Mouse (Mus musculus): ENCODE results near the gene Sez6. TPM values are rescaled to one million over a fixed set of nuclear protein-coding genes. Genes with fewer than 3 reads are reported as not detected.
A peak's percentile ranks its signal among the peaks of the same experiment; 100 is the strongest.

The Sez6 gene
- total and polyA plus RNA-seq, 3 experiments, result 0.04 TPM; not detected in 2

GRCm38 (mm10) chr11:78023607-78024006, 93.0 kb downstream of the Sez6 start:
- peak; percentile 45 for DNase-seq (ENCODE audit: extremely low read depth)
- H3K36me3 ChIP-seq (replicated peaks in 1 of 2; ENCODE audit: control insufficient read depth in 1 of 2, insufficient read depth in 1 of 2, low read length in 1 of 2), result peaks cover 81 to 96% of the 10 kb centered on the region in 2 experiments
- no peak overlapping the region for H3K9ac ChIP-seq (ENCODE audit: insufficient read depth, low read depth)
- H3K4me3 ChIP-seq (replicated peaks in 1 of 3; ENCODE audit: low read depth in 2 of 3, low read length in 2 of 3, poor library complexity in 1 of 3), result no peak overlapping the region
- peaks cover 0 to 4% of the 10 kb centered on the region in 2 experiments; a peak in 1 of 4 replicates for H3K4me1 ChIP-seq (ENCODE audit: control insufficient read depth in 1 of 2, insufficient read depth in 2 of 2)
- in situ Hi-C loops (cut with MboI; ENCODE audit: low pct_ligation_motif_present, low pct_unique_long_range_greater_than_20kb, low sequenced_read_pairs), result loop anchor here (10.0 kb wide), 1 partner anchor 151 kb away; the partner anchor contains the start of genes Nek8 and Tlcd1
- H3K27me3 ChIP-seq (replicated peaks), result no peaks in the 10 kb centered on the region
- dilution Hi-C loops (cut with MboI; ENCODE audit: extremely low pct_ligation_motif_present, extremely low pct_unique_long_range_greater_than_20kb, low sequenced_read_pairs), result no loop called here
- no peak overlapping the region for H3K4me2 ChIP-seq (ENCODE audit: insufficient read depth, low read depth, poor library complexity, severe bottlenecking)
- TF ChIP-seq JUND (conservative IDR thresholded peaks at IDR 0.05; ENCODE audit: low read depth, low read length) (no peak), CTCF (conservative IDR thresholded peaks at IDR 0.05 in 1 of 2, IDR thresholded peaks at IDR 0.05 in 1 of 2; ENCODE audit: low read depth in 2 of 2, low read length in 2 of 2) (peak; percentile 60 to 77), SMC3 (IDR thresholded peaks at IDR 0.05; ENCODE audit: low read depth, low read length) (no peak)
- H3K79me2 ChIP-seq (replicated peaks; ENCODE audit: control insufficient read depth, extremely low read depth, insufficient read depth, poor library complexity, severe bottlenecking), result peaks cover 4% of the 10 kb centered on the region; the same call in 1 of the 2 replicates
- H3K9me3 ChIP-seq (replicated peaks; ENCODE audit: low read length), result no peaks in the 10 kb centered on the region
- no peak overlapping the region for H3K27ac ChIP-seq (ENCODE audit: insufficient read depth, low read depth)

Other genes with a start within 250 kb of the Sez6 start
- gene Nufip2, start 244.6 kb upstream of the Sez6 start, total RNA-seq (2012; rRNA removed), result 29.6 and 48.6 TPM in 2 replicates
- gene Nufip2, start 244.6 kb upstream of the Sez6 start, total RNA-seq (2014; rRNA removed), result 53.6 and 55.6 TPM in 2 replicates
- gene Nufip2, start 244.6 kb upstream of the Sez6 start, polyA plus RNA-seq (2012; ENCODE audit: insufficient read length, low read depth), result 38.8 and 41.2 TPM in 2 replicates
- not detected in 2 replicates for gene Cryba1, start 205.5 kb upstream of the Sez6 start, total RNA-seq (2012; rRNA removed)
- gene Cryba1, start 205.5 kb upstream of the Sez6 start, total RNA-seq (2014; rRNA removed), result not detected in 2 replicates
- not detected in 2 replicates for gene Cryba1, start 205.5 kb upstream of the Sez6 start, polyA plus RNA-seq (2012; ENCODE audit: insufficient read length, low read depth)
- gene Myo18a, start 167.6 kb upstream of the Sez6 start, total RNA-seq (2012; rRNA removed), result 15.4 and 16.8 TPM in 2 replicates
- 5.2 and 6.3 TPM in 2 replicates for gene Myo18a, start 167.6 kb upstream of the Sez6 start, total RNA-seq (2014; rRNA removed)
- 24.8 and 29.5 TPM in 2 replicates for gene Myo18a, start 167.6 kb upstream of the Sez6 start, polyA plus RNA-seq (2012; ENCODE audit: insufficient read length, low read depth)
- 0.08 TPM in 1 of 2 replicates, not detected in the other for gene Gm10277, start 143.1 kb upstream of the Sez6 start, total RNA-seq (2012; rRNA removed)
- gene Gm10277, start 143.1 kb upstream of the Sez6 start, total RNA-seq (2014; rRNA removed), result not detected in 2 replicates
- 0.10 and 0.11 TPM in 2 replicates for gene Gm10277, start 143.1 kb upstream of the Sez6 start, polyA plus RNA-seq (2012; ENCODE audit: insufficient read length, low read depth)
- 0.13 TPM in 1 of 2 replicates, not detected in the other for gene Pipox, start 36.7 kb upstream of the Sez6 start, total RNA-seq (2012; rRNA removed)
- gene Pipox, start 36.7 kb upstream of the Sez6 start, total RNA-seq (2014; rRNA removed), result 0.15 and 0.21 TPM in 2 replicates
- 0.36 and 0.37 TPM in 2 replicates for gene Pipox, start 36.7 kb upstream of the Sez6 start, polyA plus RNA-seq (2012; ENCODE audit: insufficient read length, low read depth)
- gene Phf12, start 52.0 kb downstream of the Sez6 start, total RNA-seq (2012; rRNA removed), result 28.4 and 30.5 TPM in 2 replicates
- 10.7 and 12.2 TPM in 2 replicates for gene Phf12, start 52.0 kb downstream of the Sez6 start, total RNA-seq (2014; rRNA removed)
- gene Phf12, start 52.0 kb downstream of the Sez6 start, polyA plus RNA-seq (2012; ENCODE audit: insufficient read length, low read depth), result 59.7 and 61.8 TPM in 2 replicates
- 37.7 and 39.0 TPM in 2 replicates for gene Dhrs13, start 101.5 kb downstream of the Sez6 start, total RNA-seq (2012; rRNA removed)
- gene Dhrs13, start 101.5 kb downstream of the Sez6 start, total RNA-seq (2014; rRNA removed), result 33.6 and 33.7 TPM in 2 replicates
- 20.9 and 21.6 TPM in 2 replicates for gene Dhrs13, start 101.5 kb downstream of the Sez6 start, polyA plus RNA-seq (2012; ENCODE audit: insufficient read length, low read depth)
- gene Flot2, start 107.1 kb downstream of the Sez6 start, total RNA-seq (2012; rRNA removed), result 10.1 and 14.7 TPM in 2 replicates
- gene Flot2, start 107.1 kb downstream of the Sez6 start, total RNA-seq (2014; rRNA removed), result 4.3 and 5.2 TPM in 2 replicates
- gene Flot2, start 107.1 kb downstream of the Sez6 start, polyA plus RNA-seq (2012; ENCODE audit: insufficient read length, low read depth), result 13.1 and 13.4 TPM in 2 replicates
- 40.5 and 41.5 TPM in 2 replicates for gene Eral1, start 149.6 kb downstream of the Sez6 start, total RNA-seq (2012; rRNA removed)
- gene Eral1, start 149.6 kb downstream of the Sez6 start, total RNA-seq (2014; rRNA removed), result 41.5 and 43.2 TPM in 2 replicates
- gene Eral1, start 149.6 kb downstream of the Sez6 start, polyA plus RNA-seq (2012; ENCODE audit: insufficient read length, low read depth), result 37.8 and 39.1 TPM in 2 replicates
- 8.7 and 10.0 TPM in 2 replicates for gene Fam222b, start 163.9 kb downstream of the Sez6 start, total RNA-seq (2012; rRNA removed)
- 3.9 and 5.9 TPM in 2 replicates for gene Fam222b, start 163.9 kb downstream of the Sez6 start, total RNA-seq (2014; rRNA removed)
- gene Fam222b, start 163.9 kb downstream of the Sez6 start, polyA plus RNA-seq (2012; ENCODE audit: insufficient read length, low read depth), result 26.8 and 34.4 TPM in 2 replicates
- 47.9 and 55.9 TPM in 2 replicates for gene Traf4, start 234.8 kb downstream of the Sez6 start, total RNA-seq (2012; rRNA removed)
- 17.1 and 20.8 TPM in 2 replicates for gene Traf4, start 234.8 kb downstream of the Sez6 start, total RNA-seq (2014; rRNA removed)
- 52.9 and 68.7 TPM in 2 replicates for gene Traf4, start 234.8 kb downstream of the Sez6 start, polyA plus RNA-seq (2012; ENCODE audit: insufficient read length, low read depth)
- gene Nek8, start 245.9 kb downstream of the Sez6 start, total RNA-seq (2012; rRNA removed), result 6.7 and 7.4 TPM in 2 replicates
- gene Nek8, start 245.9 kb downstream of the Sez6 start, total RNA-seq (2014; rRNA removed), result 6.1 and 7.1 TPM in 2 replicates
- gene Nek8, start 245.9 kb downstream of the Sez6 start, polyA plus RNA-seq (2012; ENCODE audit: insufficient read length, low read depth), result 8.3 and 9.9 TPM in 2 replicates
- gene Tlcd1, start 245.9 kb downstream of the Sez6 start, total RNA-seq (2012; rRNA removed), result 16.4 and 20.3 TPM in 2 replicates
- gene Tlcd1, start 245.9 kb downstream of the Sez6 start, total RNA-seq (2014; rRNA removed), result 18.2 and 20.3 TPM in 2 replicates
- 15.6 and 19.1 TPM in 2 replicates for gene Tlcd1, start 245.9 kb downstream of the Sez6 start, polyA plus RNA-seq (2012; ENCODE audit: insufficient read length, low read depth)